Mouse (Mus musculus): ENCODE data around the gene Atp13a3.

- TF ChIP-seq POLR2A (IDR thresholded peaks at IDR 0.05; ENCODE audit: control insufficient read depth, low read depth, low read length) (no peak), CTCF (IDR thresholded peaks at IDR 0.05; ENCODE audit: control insufficient read depth, insufficient read depth, insufficient replicate concordance, low read depth, low read length) (no peak)
Measured at GRCm38 (mm10) chr16:30309395-30310170, 96.2 kb downstream of the Atp13a3 start.
